Mouse (Mus musculus): ENCODE results near the gene Alk. TPM values are rescaled to one million over a fixed set of nuclear protein-coding genes. Genes with fewer than 3 reads are reported as not detected.

The Alk gene
- polyA plus RNA-seq, 1 experiment, result 0.05 TPM

DNA sequence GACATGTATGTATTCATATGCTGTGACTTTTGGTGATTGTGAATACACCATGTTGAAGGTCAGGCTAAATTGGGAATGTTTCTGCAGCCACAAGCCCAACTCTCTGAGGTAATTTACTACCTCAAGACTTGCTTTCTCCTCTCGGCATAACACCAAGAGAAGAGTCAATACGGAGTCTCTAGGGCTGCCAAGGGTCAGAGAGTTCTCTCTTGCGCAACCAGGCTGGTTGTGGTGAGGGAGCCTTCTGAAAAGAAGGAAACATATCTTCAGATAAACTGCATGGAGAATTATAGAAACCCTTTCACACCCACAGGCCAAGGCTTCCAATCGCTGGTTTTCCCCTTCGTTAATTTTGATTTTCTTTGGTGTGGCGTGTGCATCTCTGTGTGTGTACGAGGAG lies 649.4 kb downstream of the Alk start:
- no peak for DNase-seq (ENCODE audit: low read depth, low spot score)
- 67% methylated on average over 7 of the region's 7 CpGs for WGBS

GRCm38 (mm10) chr17:71954217-71954844 lies 650.1 kb downstream of the Alk start:
- WGBS, result 84% methylated on average over 15 of the region's 15 CpGs

GRCm38 (mm10) chr17:71950968-71951367 lies 653.5 kb downstream of the Alk start:
- no peak for DNase-seq (ENCODE audit: low read depth, low spot score)
- 84% methylated on average over 5 of the region's 5 CpGs for WGBS

More at GRCm38 (mm10) chr17:71954217-71954844, 650.1 kb downstream of the Alk start:
- DNase-seq (ENCODE audit: low read depth, low spot score), result no peak

DNA sequence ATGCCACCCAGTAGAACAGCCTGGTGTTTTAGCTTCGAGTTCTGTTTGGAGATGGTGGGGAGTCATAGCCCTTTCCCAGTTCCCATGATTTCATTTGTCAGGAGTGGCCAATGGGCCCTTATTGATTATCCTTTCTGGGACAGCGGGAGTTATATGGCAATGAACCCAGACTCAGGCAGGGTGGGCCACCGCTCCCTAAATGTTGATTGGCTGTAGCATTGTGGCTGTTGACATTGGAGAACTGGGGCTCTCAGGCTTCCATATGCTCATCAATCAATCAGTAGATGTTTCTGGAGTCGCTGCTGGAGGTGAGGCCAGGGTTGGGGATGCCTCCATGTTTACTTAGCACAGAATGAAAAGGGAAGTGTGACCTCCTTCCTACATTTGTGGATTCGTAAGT lies 655.7 kb downstream of the Alk start:
- 54% methylated on average over 5 of the region's 5 CpGs for WGBS
- DNase-seq (ENCODE audit: low read depth, low spot score), result no peak

DNA sequence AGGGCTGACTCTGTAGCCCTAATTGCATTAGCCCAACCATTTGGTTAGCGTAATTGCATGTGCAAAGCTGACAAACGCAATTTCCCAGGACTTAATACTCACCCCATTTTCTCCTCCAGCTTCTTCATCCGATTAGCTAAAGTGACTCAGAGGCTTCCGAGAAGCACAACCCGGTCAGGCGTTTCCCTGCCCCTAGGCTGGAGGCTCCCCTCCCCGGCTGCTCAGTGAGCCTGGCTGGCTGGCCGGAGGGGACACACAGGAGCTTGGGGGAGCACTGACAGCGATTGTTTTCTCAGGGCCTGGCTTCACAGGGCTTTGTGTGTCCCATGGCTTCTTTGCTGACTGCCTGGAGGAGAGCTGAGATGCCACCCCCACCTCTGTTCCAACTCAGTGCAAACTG lies 657.0 kb downstream of the Alk start:
- 35% methylated on average over 9 of the region's 9 CpGs for WGBS
- DNase-seq (ENCODE audit: low read depth, low spot score), result no peak

DNA sequence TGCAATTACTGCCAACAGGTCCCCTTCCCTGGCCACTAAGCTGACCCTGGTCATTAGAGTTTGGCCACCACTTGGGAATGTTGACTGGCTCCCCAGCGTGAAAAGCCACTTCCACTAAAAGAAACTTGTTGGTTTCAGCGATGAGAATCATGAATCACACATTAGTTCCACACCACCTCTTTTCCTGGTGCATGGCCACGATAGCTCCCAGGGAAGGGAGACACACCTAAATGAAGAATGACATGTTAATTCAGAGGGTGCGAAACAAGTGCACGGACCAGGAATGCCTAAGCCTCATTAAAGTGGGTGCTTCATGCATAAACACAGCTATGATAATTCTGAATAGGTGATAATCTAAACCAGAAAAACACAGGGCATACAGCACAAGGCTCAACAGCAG lies 660.4 kb downstream of the Alk start:
- DNase-seq (ENCODE audit: low read depth, low spot score), result no peak
- WGBS, result 71% methylated on average over 5 of the region's 5 CpGs

GRCm38 (mm10) chr17:71942052-71942451 lies 662.4 kb downstream of the Alk start:
- no peak for DNase-seq (ENCODE audit: low read depth, low spot score)

GRCm38 (mm10) chr17:71941436-71941835 lies 663.0 kb downstream of the Alk start:
- no peak for DNase-seq (ENCODE audit: low read depth, low spot score)

DNA sequence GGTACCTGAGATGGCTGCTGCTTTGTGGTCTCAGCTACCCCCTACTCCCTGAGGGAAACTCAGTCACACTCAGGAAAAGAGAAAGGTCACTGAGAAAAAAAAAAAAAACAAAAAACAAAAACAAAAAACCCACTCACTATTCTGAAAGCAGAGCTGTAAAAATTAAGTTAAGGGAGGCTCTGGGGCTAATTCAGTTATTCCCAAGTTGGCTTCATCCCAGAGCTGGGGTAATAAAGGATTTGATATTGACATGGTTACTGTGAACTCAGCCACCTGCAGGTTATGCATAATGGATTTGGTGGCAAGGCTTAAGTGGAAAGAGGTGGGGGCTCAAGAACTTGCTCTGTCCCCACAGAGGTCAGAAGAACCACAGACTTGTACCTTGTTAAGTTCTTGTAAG lies 667.7 kb downstream of the Alk start:
- DNase-seq (ENCODE audit: low read depth, low spot score), result no peak

More at GRCm38 (mm10) chr17:71941436-71941835, 663.0 kb downstream of the Alk start:
- 65% methylated on average over 6 of the region's 6 CpGs for WGBS

DNA sequence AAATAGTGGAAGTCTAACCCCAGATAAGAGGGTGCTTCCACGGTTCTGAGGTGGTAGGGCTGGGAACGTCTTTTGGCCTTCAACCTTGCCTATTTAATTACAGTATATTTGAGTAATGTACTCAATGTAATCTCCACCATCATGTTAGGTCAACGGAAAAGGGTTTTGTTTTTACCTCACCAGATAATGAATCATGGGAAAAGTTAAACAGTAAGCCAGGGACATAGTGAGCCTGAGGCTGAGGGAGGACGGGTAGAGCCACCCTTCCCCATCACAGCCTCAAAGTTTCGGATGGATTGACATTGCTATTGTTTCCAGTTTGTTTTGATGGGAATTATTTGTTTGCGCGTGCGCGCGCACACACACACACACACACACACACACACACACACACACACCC lies 668.6 kb downstream of the Alk start:
- no peak for DNase-seq (ENCODE audit: low read depth, low spot score)
- 54% methylated on average over 10 of the region's 10 CpGs for WGBS

- WGBS, result 26% methylated on average over 3 of the region's 3 CpGs
- no peak for DNase-seq (ENCODE audit: low read depth, low spot score)
Measured at GRCm38 (mm10) chr17:71935336-71935735, 669.1 kb downstream of the Alk start.

DNA sequence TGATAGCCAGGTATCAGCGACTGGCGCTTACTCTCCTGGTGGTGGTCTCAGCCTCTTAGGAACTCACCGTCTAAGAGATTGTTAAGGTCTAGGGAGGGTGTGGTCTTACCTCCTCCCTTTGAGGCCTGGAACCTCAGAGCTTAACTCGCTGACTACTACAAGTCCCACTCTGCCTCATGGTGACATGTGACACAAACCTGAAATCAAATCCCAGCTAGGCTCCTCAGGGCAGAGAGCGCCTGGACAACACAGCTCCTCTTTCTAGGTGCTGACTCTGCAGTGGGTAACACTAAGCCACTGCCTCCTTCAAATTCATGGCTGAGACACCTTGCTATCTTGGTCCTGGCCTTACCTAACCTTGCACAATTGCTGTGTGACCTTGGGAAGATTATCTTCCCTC lies 689.5 kb downstream of the Alk start:
- WGBS, result 63% methylated on average over 5 of the region's 5 CpGs

GRCm38 (mm10) chr17:71914541-71914940 lies 689.9 kb downstream of the Alk start:
- DNase-seq (ENCODE audit: low read depth, low spot score), result no peak
- 71% methylated on average over 3 of the region's 3 CpGs for WGBS

More for the DNA sequence above, 689.5 kb downstream of the Alk start:
- no peak for DNase-seq (ENCODE audit: low read depth, low spot score)

GRCm38 (mm10) chr17:71913188-71913587 lies 691.2 kb downstream of the Alk start:
- WGBS, result 12% methylated on average over 3 of the region's 3 CpGs
- DNase-seq (ENCODE audit: low read depth, low spot score), result no peak

DNA sequence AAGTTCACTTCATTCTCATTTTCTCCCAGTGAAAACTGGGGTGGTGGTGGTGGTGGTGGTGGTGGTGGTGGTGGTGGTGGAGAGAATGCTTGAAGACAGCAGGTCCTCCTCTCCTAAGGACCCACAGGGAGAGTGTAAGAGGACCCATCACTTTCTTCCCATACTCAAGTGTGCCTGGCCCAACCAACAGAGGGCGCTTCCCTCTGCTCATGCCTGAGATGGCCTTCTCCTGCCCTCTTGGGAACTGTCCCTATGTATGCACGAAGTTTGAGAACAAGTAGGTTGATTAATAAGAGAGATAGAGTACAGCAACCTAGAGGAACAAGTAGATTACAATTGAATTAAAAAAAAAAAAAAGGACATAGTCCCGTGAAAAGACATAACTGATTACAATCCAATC lies 695.3 kb downstream of the Alk start:
- no peak for DNase-seq (ENCODE audit: low read depth, low spot score)

GRCm38 (mm10) chr17:71881369-71881768 lies 723.1 kb downstream of the Alk start:
- WGBS, result 84% methylated on average over 6 of the region's 6 CpGs
- no peak for DNase-seq (ENCODE audit: low read depth, low spot score)

More for the DNA sequence above, 695.3 kb downstream of the Alk start:
- WGBS, result 32% methylated on average over 3 of the region's 3 CpGs

DNA sequence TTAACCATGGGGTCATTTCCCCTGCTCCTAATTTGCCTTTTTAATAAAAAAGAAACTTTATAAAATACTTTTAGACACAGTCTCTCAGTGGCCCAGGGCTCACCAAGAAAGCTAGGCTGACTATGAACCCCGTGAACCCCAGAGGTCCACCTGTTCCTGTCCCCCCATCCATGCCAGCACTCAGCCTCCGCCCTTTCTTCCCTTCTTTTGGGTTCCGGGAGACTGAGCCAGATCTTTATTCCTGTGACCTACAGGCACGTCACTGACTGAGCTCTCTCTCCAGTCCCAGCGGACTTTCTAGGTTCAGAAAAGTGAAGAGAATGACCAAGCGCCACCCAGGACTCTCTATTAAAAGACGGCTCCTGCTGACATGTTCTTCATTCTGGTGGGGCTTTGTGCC lies 728.9 kb downstream of the Alk start:
- 70% methylated on average over 7 of the region's 7 CpGs for WGBS
- DNase-seq (ENCODE audit: low read depth, low spot score), result no peak

GRCm38 (mm10) chr17:71874795-71875194 lies 729.6 kb downstream of the Alk start:
- WGBS, result 56% methylated on average over 9 of the region's 9 CpGs
- DNase-seq (ENCODE audit: low read depth, low spot score), result no peak

DNA sequence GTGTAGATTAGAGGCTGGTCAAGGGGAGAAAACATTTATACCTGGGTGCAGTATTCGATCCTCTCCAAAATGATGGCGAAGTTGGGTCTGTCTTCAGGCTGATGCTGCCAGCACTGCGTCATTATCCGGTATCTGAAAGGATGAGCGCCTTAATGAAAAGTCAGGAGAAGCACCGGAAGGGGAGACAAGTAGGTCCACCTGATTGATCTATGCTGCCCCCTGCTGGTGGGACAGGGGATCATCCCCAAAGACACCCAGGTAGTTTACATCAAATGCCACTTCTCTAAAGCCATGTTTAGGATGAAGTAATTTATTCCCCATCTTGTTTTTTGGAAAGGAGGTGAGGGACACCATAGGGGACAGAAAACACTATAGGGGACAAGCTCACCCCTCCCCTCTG lies 730.4 kb downstream of the Alk start:
- peak; percentile 16 for DNase-seq (ENCODE audit: low read depth, low spot score)
- 34% methylated on average over 6 of the region's 6 CpGs for WGBS

DNA sequence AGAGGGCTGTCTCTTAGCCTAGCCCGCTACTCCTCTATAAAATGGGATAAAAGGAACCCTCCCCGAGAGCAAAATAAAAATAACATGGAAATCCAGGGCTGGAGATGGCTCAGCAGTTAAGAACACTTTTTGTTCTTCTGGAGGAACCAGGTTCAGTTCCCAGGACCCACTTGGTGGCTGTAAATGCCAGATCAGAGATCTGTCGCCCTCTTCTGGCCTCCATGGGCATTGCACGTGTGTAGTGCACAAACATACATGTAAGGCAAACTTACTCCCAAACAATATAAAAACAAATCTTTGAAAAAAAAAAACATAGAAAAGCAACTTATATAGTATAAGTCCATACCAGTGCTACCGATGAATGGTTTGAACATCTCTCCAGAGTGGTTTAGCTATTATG lies 731.5 kb downstream of the Alk start:
- WGBS, result 67% methylated on average over 5 of the region's 5 CpGs
- no peak for DNase-seq (ENCODE audit: low read depth, low spot score)

DNA sequence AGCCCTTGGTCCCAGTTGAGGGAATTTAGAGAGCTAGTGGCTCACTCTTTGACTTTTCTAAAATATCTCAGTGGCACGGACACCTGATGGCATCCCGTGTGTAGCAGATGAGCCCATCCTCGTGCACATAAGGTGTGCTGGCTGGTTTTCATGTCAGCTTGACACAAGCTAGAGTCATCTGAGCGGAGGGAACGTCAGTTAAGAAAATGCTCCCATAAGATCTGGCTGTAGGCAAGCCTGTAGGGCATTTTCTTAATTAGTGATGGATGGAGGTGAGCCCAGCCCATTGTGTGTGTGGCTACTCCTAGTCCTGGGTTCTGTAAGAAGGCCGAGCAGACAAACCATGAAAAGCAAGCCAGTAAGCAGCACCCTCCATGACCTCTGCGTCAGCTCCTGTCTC lies 732.4 kb downstream of the Alk start:
- WGBS, result 86% methylated on average over 7 of the region's 7 CpGs

GRCm38 (mm10) chr17:71870641-71871040 lies 733.8 kb downstream of the Alk start:
- no peak for DNase-seq (ENCODE audit: low read depth, low spot score)
- 73% methylated on average over 1 of the region's 1 CpGs for WGBS

More for the DNA sequence above, 732.4 kb downstream of the Alk start:
- no peak for DNase-seq (ENCODE audit: low read depth, low spot score)

Measured in large intestine, adult 2 months (tissue).